Mouse (Mus musculus): Measurements from ENCODE around the gene Eps15. TPM values are rescaled to one million over a fixed set of nuclear protein-coding genes. Genes with fewer than 3 reads are reported as not detected.
A peak's percentile ranks its signal among the peaks of the same experiment; 100 is the strongest.

The Eps15 gene
- total RNA-seq, 2 experiments from 2014 or later: 51.0 to 55.5 TPM

- no peak for DNase-seq (ENCODE audit: low spot score in 2 of 2)
Observed at GRCm38 (mm10) chr4:109430250-109430649, 150.2 kb downstream of the Eps15 start.

GRCm38 (mm10) chr4:109430854-109431253, 150.8 kb downstream of the Eps15 start:
- DNase-seq (ENCODE audit: low spot score in 2 of 2): peak in 1 of 2 experiments; percentile 46

- DNase-seq (ENCODE audit: low spot score in 2 of 2): no peak
Observed at GRCm38 (mm10) chr4:109432668-109433375, 152.8 kb downstream of the Eps15 start.

DNA sequence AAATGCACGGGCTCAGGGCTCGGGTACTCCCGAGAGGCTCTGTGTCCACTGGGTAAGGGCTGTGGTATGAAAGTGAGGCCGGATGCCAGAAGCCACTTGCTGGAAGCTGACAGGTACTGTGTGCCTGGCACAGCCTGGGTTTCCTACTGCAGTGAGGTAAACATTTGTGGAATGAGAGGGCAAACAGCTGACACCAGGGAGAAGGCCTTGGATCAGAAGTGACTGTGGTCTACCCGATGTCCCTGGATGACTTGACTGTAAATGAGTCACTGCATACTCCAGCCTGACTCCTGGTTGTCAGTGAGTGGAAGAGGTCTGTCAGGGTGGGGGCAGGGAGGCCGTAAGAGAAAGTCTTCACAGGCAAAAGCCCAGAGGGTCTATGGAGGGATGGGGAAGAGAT, 153.6 kb downstream of the Eps15 start:
- no peak for DNase-seq (ENCODE audit: low spot score in 2 of 2)

DNA sequence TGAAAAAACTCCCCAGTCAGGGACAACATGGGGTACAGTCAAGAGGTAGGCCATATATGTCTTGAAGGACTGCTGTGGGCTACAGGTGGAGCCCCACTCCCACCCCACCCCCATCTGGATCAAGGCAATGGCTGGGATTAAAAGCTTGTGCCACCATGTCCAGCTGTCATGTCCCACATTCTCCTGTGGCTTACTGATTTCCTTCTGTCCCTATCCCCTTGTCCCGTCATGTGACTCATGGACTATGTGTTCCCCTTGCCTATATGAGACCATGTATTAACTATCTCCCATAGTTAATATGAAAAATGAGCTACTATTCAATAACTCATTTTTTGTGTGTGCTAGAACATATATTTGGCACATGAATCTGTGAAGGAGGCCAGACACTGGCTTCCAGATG, 154.2 kb downstream of the Eps15 start:
- DNase-seq (ENCODE audit: low spot score in 2 of 2): no peak

Other genes with a start within 250 kb of the Eps15 start
- 10 to 100 TPM; 77.0 to 98.7 TPM for gene Osbpl9, start 78.0 kb upstream of the Eps15 start, total RNA-seq (2021)
- gene Calr4, start 45.8 kb upstream of the Eps15 start, total RNA-seq (2021): under 1 TPM in 1 of 2 experiments, not detected in 1; 0.34 TPM
- 1 to 10 TPM in 1 of 2 experiments, under 1 TPM in 1; 0.83 to 1.2 TPM for gene Ttc39a, start 126.4 kb downstream of the Eps15 start, total RNA-seq (2021)
- 10 to 100 TPM; 85.1 to 88.7 TPM for gene Rnf11, start 204.5 kb downstream of the Eps15 start, total RNA-seq (2021)